Mouse (Mus musculus) kidney, postnatal 0 days (tissue): Measurements from ENCODE around the gene Gm15293. TPM values are rescaled to one million over a fixed set of nuclear protein-coding genes. Genes with fewer than 3 reads are reported as not detected.
"Not testable (repeated sequence)": the region's sequence is repeated elsewhere in the genome, so short reads cannot be mapped to it uniquely, and the experiment has no call there.

ENCODE experiments used
- ATAC-seq: fragments of 200-750 bp; cut with Nextera tagmentation; replicated peaks from 2 replicates; pipeline ENCODE4 v1.8.0; 2017; ENCODE audit warnings: low read depth, moderate number of reproducible peaks, moderate TSS enrichment, moderate library complexity; ENCODE audit not compliant: low FRiP score
- DNase-seq: peaks from one replicate; pipeline ENCODE4 v3.0.0-alpha.2; 2016; ENCODE audit warnings: low spot score
- H3K27ac ChIP-seq: fragments of 300-500 bp; sonication (generic); 2 replicates; pipeline ENCODE4 v1.5.1; 2014; ENCODE audit warnings: mild to moderate bottlenecking
- H3K27me3 ChIP-seq: fragments of 300-500 bp; sonication (generic); 2 replicates; pipeline ENCODE4 v1.6.1; 2014; ENCODE audit warnings: low read length, mixed read lengths; ENCODE audit not compliant: insufficient read depth
- H3K36me3 ChIP-seq: fragments of 300-500 bp; sonication (generic); 2 replicates; pipeline ENCODE4 v1.6.1; 2014; ENCODE audit warnings: low read length, mixed read lengths; ENCODE audit not compliant: insufficient read depth
- H3K4me1 ChIP-seq: fragments of 300-500 bp; sonication (generic); replicated peaks from 2 replicates; pipeline ENCODE4 v1.6.1; 2014; ENCODE audit warnings: antibody characterized with exemption, low read length, mixed read lengths; ENCODE audit not compliant: insufficient read depth
- H3K4me2 ChIP-seq: fragments of 300-500 bp; sonication (generic); 2 replicates; pipeline ENCODE4 v1.6.1; 2014; ENCODE audit warnings: mild to moderate bottlenecking, low read length, moderate library complexity, mixed read lengths
- H3K4me3 ChIP-seq: fragments of 300-500 bp; sonication (generic); replicated peaks from 2 replicates; pipeline ENCODE4 v1.5.1; 2014; ENCODE audit warnings: low read depth, low read length
- H3K9ac ChIP-seq: fragments of 300-500 bp; sonication (generic); 2 replicates; pipeline ENCODE4 v1.6.1; 2014; ENCODE audit warnings: low read depth, low read length
- H3K9me3 ChIP-seq: fragments of 300-500 bp; sonication (generic); replicated peaks from 2 replicates; pipeline ENCODE4 v1.6.1; 2016; ENCODE audit warnings: low read length, inconsistent platforms, mixed read lengths
- WGBS: fragments of 180-500 bp; shearing (Covaris S2); extraction: QIAGEN DNeasy Blood & Tissue Kit; methylation state at CpG from one replicate; pipeline ENCODE4 v1.1.7; 2014; 5-methylcytosine and 5-hydroxymethylcytosine counted together
- polyA plus RNA-seq: library from polyadenylated mRNA; unstranded; fragments of >200 nt; fragmentation: Nextera tagmentation; extraction: Ambion mirVana; gene quantifications from 2 replicates; pipeline ENCODE4 v1.2.1, GENCODE M21; 2015

Gene Gm15293
- not detected in 2 replicates for polyA plus RNA-seq

DNA sequence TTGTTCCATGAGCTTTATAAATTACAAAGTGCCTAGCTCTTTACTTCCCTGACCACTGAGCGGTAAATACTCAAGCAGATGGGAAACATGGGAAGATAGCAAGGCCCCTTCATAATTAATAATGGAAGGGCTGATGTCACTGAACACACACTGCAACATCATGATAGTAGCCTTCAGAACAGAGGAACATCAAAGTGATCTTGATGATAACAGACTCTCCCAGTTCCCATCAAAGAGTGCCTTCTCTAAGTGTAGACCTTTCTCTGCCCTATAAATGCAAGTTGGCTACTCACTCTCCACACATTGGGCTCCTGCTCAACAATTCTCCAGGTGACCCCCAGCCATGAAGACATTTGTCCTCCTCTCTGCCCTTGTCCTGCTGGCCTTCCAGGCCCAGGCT, at the start of gene Gm15293:
Gene Gm15293, plus strand, starts transcription at position 301 of the 400 bp plus-strand sequence.
- not testable (repeated sequence) for H3K4me1 ChIP-seq, ATAC-seq, H3K27me3 ChIP-seq, DNase-seq, H3K9me3 ChIP-seq, H3K36me3 ChIP-seq, H3K4me3 ChIP-seq, H3K9ac ChIP-seq, H3K27ac ChIP-seq, H3K4me2 ChIP-seq
- WGBS = no CpG with 5 or more reads among the region's 1 CpGs

DNA sequence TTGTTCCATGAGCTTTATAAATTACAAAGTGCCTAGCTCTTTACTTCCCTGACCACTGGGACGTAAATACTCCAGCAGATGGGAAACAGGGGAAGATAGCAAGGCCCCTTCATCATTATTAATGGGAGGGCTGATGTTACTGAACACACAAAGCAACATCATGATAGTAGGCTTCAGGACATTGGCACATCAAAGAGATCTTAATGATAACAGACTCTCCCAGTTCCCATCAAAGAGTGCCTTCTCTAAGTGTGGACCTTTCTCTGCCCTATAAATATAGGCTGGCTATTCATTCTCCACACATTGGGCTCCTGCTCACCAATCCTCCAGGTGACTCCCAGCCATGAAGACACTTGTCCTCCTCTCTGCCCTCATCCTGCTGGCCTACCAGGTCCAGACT, 39.4 kb upstream of the Gm15293 start, which contains the start of gene Defa22:
Gene Defa22, plus strand, starts transcription at position 301 of the 400 bp plus-strand sequence.
- ATAC-seq, H3K27ac ChIP-seq, DNase-seq, H3K4me3 ChIP-seq, H3K27me3 ChIP-seq, H3K36me3 ChIP-seq, H3K9me3 ChIP-seq, H3K4me1 ChIP-seq, H3K4me2 ChIP-seq, H3K9ac ChIP-seq: not testable (repeated sequence)
- no CpG with 5 or more reads among the region's 1 CpGs for WGBS

DNA sequence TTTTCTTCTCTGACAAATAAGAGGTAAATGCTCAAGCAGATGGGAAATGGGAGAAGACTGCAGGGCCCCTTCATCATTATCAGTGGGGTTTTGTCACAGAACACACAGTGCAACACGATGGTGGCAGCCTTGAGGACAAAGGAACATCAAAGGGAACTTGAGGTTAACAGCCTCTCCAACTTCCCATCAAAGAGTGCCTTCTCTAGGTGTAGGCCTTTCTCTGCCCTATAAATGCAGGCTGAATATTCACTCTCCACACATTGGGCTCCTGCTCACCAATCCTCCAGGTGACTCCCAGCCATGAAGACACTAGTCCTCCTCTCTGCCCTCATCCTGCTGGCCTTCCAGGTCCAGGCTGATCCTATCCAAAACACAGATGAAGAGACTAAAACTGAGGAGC, 10.0 kb upstream of the Gm15293 start, which contains the start of gene Defa31:
Gene Defa31, plus strand, starts transcription at position 301 of the 400 bp plus-strand sequence.
- not testable (repeated sequence) for H3K4me2 ChIP-seq, H3K27me3 ChIP-seq, H3K4me3 ChIP-seq, DNase-seq, H3K9me3 ChIP-seq, H3K4me1 ChIP-seq, H3K9ac ChIP-seq, H3K27ac ChIP-seq, H3K36me3 ChIP-seq, ATAC-seq
- no CpG with 5 or more reads among the region's 1 CpGs for WGBS

Other genes starting within 250 kb of the Gm15293 start
- gene Defa21, start 176.0 kb upstream of the Gm15293 start, polyA plus RNA-seq = not detected in 2 replicates
- not detected in 2 replicates for gene Defa23, start 146.5 kb upstream of the Gm15293 start, polyA plus RNA-seq
- not detected in 2 replicates for gene Defa35, start 136.5 kb upstream of the Gm15293 start, polyA plus RNA-seq
- gene Defa25, start 117.1 kb upstream of the Gm15293 start, polyA plus RNA-seq = not detected in 2 replicates
- gene Gm14851, start 105.5 kb upstream of the Gm15293 start, polyA plus RNA-seq = not detected in 2 replicates
- gene Defa30, start 66.9 kb upstream of the Gm15293 start, polyA plus RNA-seq = not detected in 2 replicates
- not detected in 2 replicates for gene Defa22, start 39.3 kb upstream of the Gm15293 start, polyA plus RNA-seq
- gene Defa31, start 9.9 kb upstream of the Gm15293 start, polyA plus RNA-seq = not detected in 2 replicates
- gene Gm15292, start 48.2 kb downstream of the Gm15293 start, polyA plus RNA-seq = not detected in 2 replicates
- gene Defa27, start 114.0 kb downstream of the Gm15293 start, polyA plus RNA-seq = not detected in 2 replicates
- not detected in 2 replicates for gene Defa29, start 125.5 kb downstream of the Gm15293 start, polyA plus RNA-seq
- not detected in 2 replicates for gene Defa2, start 177.0 kb downstream of the Gm15293 start, polyA plus RNA-seq
- gene Defa33, start 190.2 kb downstream of the Gm15293 start, polyA plus RNA-seq = not detected in 2 replicates
- not detected in 2 replicates for gene Defa36, start 225.8 kb downstream of the Gm15293 start, polyA plus RNA-seq